Mouse (Mus musculus): ENCODE data around the gene Plekhd1. TPM values are rescaled to one million over a fixed set of nuclear protein-coding genes. Genes with fewer than 3 reads are reported as not detected.

The Plekhd1 gene
- polyA plus RNA-seq, 1 experiment from 2014 or later: not detected

- H3K4me3 ChIP-seq (ENCODE audit: inconsistent target): no peak overlapping the region
- no peak overlapping the region for H3K27ac ChIP-seq
- H3K79me2 ChIP-seq (ENCODE audit: inconsistent target): no peaks in the 10 kb centered on the region
- WGBS (ENCODE audit: missing documents): under 1% methylated on average over 120 of the region's 122 CpGs
- H3K36me3 ChIP-seq (ENCODE audit: inconsistent target): no peaks in the 10 kb centered on the region
These were observed 65.6 kb downstream of the Plekhd1 start for GRCm38 (mm10) chr12:80757751-80758558.

GRCm38 (mm10) chr12:80758559-80759386 is 66.4 kb downstream of the Plekhd1 start:
- Histone ChIP-seq H3K27ac (no peak overlapping the region), H3K79me2 (ENCODE audit: inconsistent target) (no peaks in the 10 kb centered on the region), H3K36me3 (ENCODE audit: inconsistent target) (no peaks in the 10 kb centered on the region), H3K4me3 (ENCODE audit: inconsistent target) (no peak overlapping the region)
- WGBS (ENCODE audit: missing documents): 4% methylated on average over 82 of the region's 92 CpGs

- 15% methylated on average over 13 of the region's 13 CpGs for WGBS (ENCODE audit: missing documents)
- Histone ChIP-seq H3K36me3 (ENCODE audit: inconsistent target) (no peaks in the 10 kb centered on the region), H3K79me2 (ENCODE audit: inconsistent target) (no peaks in the 10 kb centered on the region), H3K4me3 (ENCODE audit: inconsistent target) (no peak overlapping the region), H3K27ac (no peak overlapping the region)
These were observed 67.0 kb downstream of the Plekhd1 start for GRCm38 (mm10) chr12:80759387-80759712.

- 10% methylated on average over 22 of the region's 22 CpGs for WGBS (ENCODE audit: missing documents)
- Histone ChIP-seq H3K27ac (no peak overlapping the region), H3K36me3 (ENCODE audit: inconsistent target) (no peaks in the 10 kb centered on the region), H3K79me2 (ENCODE audit: inconsistent target) (no peaks in the 10 kb centered on the region), H3K4me3 (ENCODE audit: inconsistent target) (no peak overlapping the region)
These were observed 67.5 kb downstream of the Plekhd1 start for GRCm38 (mm10) chr12:80759713-80760395.

GRCm38 (mm10) chr12:80760396-80760801 is 68.0 kb downstream of the Plekhd1 start, which contains the start of gene Ccdc177:
Gene Ccdc177, minus strand, starts transcription at chr12:80760687.
- Histone ChIP-seq H3K4me3 (ENCODE audit: inconsistent target) (no peak within 1 kb of the TSS), H3K79me2 (ENCODE audit: inconsistent target) (no peaks in the 10 kb centered on the region), H3K27ac (no peak within 1 kb of the TSS), H3K36me3 (ENCODE audit: inconsistent target) (no peaks in the 10 kb centered on the region)
- 1% methylated on average over 23 of the region's 24 CpGs for WGBS (ENCODE audit: missing documents)

- Histone ChIP-seq H3K36me3 (ENCODE audit: inconsistent target) (no peaks in the 10 kb centered on the region), H3K4me3 (ENCODE audit: inconsistent target) (no peak overlapping the region), H3K27ac (no peak overlapping the region), H3K79me2 (ENCODE audit: inconsistent target) (no peaks in the 10 kb centered on the region)
- WGBS (ENCODE audit: missing documents): 43% methylated on average over 5 of the region's 5 CpGs
These were observed 70.6 kb downstream of the Plekhd1 start for GRCm38 (mm10) chr12:80762982-80763381.

- no peaks in the 10 kb centered on the region for H3K36me3 ChIP-seq (ENCODE audit: inconsistent target)
- H3K27ac ChIP-seq: no peak overlapping the region
- 75% methylated on average over 4 of the region's 4 CpGs for WGBS (ENCODE audit: missing documents)
These were observed 71.7 kb downstream of the Plekhd1 start for GRCm38 (mm10) chr12:80764116-80764515.

GRCm38 (mm10) chr12:80769697-80770096 is 77.3 kb downstream of the Plekhd1 start:
- 14% methylated on average over 11 of the region's 11 CpGs for WGBS (ENCODE audit: missing documents)
- H3K27ac ChIP-seq: no peak overlapping the region
- no peaks in the 10 kb centered on the region for H3K36me3 ChIP-seq (ENCODE audit: inconsistent target)
- H3K4me3 ChIP-seq (ENCODE audit: inconsistent target): no peak overlapping the region
- no peaks in the 10 kb centered on the region for H3K79me2 ChIP-seq (ENCODE audit: inconsistent target)

More at GRCm38 (mm10) chr12:80764116-80764515, 71.7 kb downstream of the Plekhd1 start:
- H3K4me3 ChIP-seq (ENCODE audit: inconsistent target): no peak overlapping the region
- no peaks in the 10 kb centered on the region for H3K79me2 ChIP-seq (ENCODE audit: inconsistent target)

Other genes with a start within 250 kb of the Plekhd1 start
- gene Exd2, start 229.5 kb upstream of the Plekhd1 start, polyA plus RNA-seq (2018): 6.5 to 8.1 TPM (median 6.5 TPM) in 3 replicates
- not detected in 3 replicates for gene Galnt16, start 174.3 kb upstream of the Plekhd1 start, polyA plus RNA-seq (2018)
- gene Slc39a9, start 48.7 kb upstream of the Plekhd1 start, polyA plus RNA-seq (2018): 22.6 to 28.6 TPM (median 28.6 TPM) in 3 replicates
- gene Erh, start 48.2 kb upstream of the Plekhd1 start, polyA plus RNA-seq (2018): 38.3 to 89.7 TPM (median 63.7 TPM) in 3 replicates
- not detected in 3 replicates for gene Ccdc177, start 68.1 kb downstream of the Plekhd1 start, polyA plus RNA-seq (2018)
- gene Susd6, start 97.9 kb downstream of the Plekhd1 start, polyA plus RNA-seq (2018): 67.3 to 91.5 TPM (median 72.0 TPM) in 3 replicates

Measured in macrophage (primary cell).